Mouse (Mus musculus) MEL (cell line): ENCODE data around the gene Fam69b. TPM values are rescaled to one million over a fixed set of nuclear protein-coding genes. Genes with fewer than 3 reads are reported as not detected.

Source experiments
- DNase-seq: peaks from one replicate; pipeline ENCODE4 v3.0.0; 2011; ENCODE audit warnings: low read depth, low spot score
- H3K27ac ChIP-seq: 2 replicates; pipeline ENCODE4 v1.5.1; 2012; ENCODE audit warnings: low read depth, mild to moderate bottlenecking, control low read depth, low read length, moderate library complexity; ENCODE audit not compliant: control insufficient read depth
- H3K27me3 ChIP-seq, 2 experiments: fragments of 150-350 bp in 1 of 2; sonication (generic) in 1 of 2; 2 replicates each; pipeline ENCODE4 v1.6.1; 2012; ENCODE audit warnings: low read length in 2 of 2, mild to moderate bottlenecking in 2 of 2, improper control_type of control experiment in 1 of 2, moderate library complexity in 1 of 2; ENCODE audit not compliant: insufficient read depth in 2 of 2, control insufficient read depth in 1 of 2
- H3K36me3 ChIP-seq, 2 experiments: 2 replicates each; pipeline ENCODE4 v1.6.1; 2012 to 2014; ENCODE audit warnings: low read length in 2 of 2, improper control_type of control experiment in 1 of 2, inconsistent platforms in 1 of 2, mild to moderate bottlenecking in 1 of 2; ENCODE audit not compliant: insufficient read depth in 2 of 2, control insufficient read depth in 1 of 2
- H3K4me1 ChIP-seq, 2 experiments: fragments of 150-350 bp in 1 of 2; sonication (generic) in 1 of 2; 2 replicates each; pipeline ENCODE4 v1.6.1; 2012; ENCODE audit warnings: low read length in 2 of 2, improper control_type of control experiment in 1 of 2, mild to moderate bottlenecking in 1 of 2; ENCODE audit not compliant: insufficient read depth in 2 of 2, control insufficient read depth in 1 of 2
- H3K4me3 ChIP-seq, 2 experiments: fragments of 150-350 bp in 1 of 2; sonication (generic) in 1 of 2; 2 replicates each; pipeline ENCODE4 v1.5.1; 2012; ENCODE audit warnings: low read depth in 2 of 2, low read length in 2 of 2, mild to moderate bottlenecking in 2 of 2, moderate library complexity in 2 of 2, control low read depth in 1 of 2, improper control_type of control experiment in 1 of 2; ENCODE audit not compliant: control insufficient read depth in 1 of 2, insufficient read depth in 1 of 2
- H3K79me2 ChIP-seq: 2 replicates; pipeline ENCODE4 v1.6.1; 2012; ENCODE audit warnings: mild to moderate bottlenecking, low read length, moderate library complexity; ENCODE audit not compliant: control insufficient read depth, poor library complexity, insufficient read depth
- H3K9ac ChIP-seq: 2 replicates; pipeline ENCODE4 v1.6.1; 2012; ENCODE audit warnings: low read depth, mild to moderate bottlenecking, control low read depth, low read length, moderate library complexity; ENCODE audit not compliant: control insufficient read depth, poor library complexity, severe bottlenecking
- H3K9me3 ChIP-seq: fragments of 150-350 bp; sonication (generic); replicated peaks from 2 replicates; pipeline ENCODE4 v1.6.1; 2012; ENCODE audit warnings: mild to moderate bottlenecking, low read length, improper control_type of control experiment, moderate library complexity; ENCODE audit not compliant: insufficient read depth
- CTCF ChIP-seq, 3 experiments: IDR thresholded peaks in 2 of 3; conservative IDR thresholded peaks in 1 of 3; 2 replicates each; pipeline ENCODE4 v1.5.1; 2011 to 2012; ENCODE audit warnings: low read length in 3 of 3, low read depth in 2 of 3, mild to moderate bottlenecking in 2 of 3, improper control_type of control experiment in 1 of 3, inconsistent platforms in 1 of 3, mixed read lengths in 1 of 3, moderate library complexity in 1 of 3; ENCODE audit not compliant: control insufficient read depth in 1 of 3, insufficient read depth in 1 of 3, poor library complexity in 1 of 3, severe bottlenecking in 1 of 3
- EP300 ChIP-seq, 2 experiments: IDR thresholded peaks; 2 replicates each; pipeline ENCODE4 v1.6.1; 2011; ENCODE audit warnings: improper control_type of control experiment in 2 of 2, low read length in 2 of 2, low read depth in 1 of 2, mild to moderate bottlenecking in 1 of 2
- ETS1 ChIP-seq: IDR thresholded peaks from 2 replicates; pipeline ENCODE4 v1.6.1; 2012; ENCODE audit warnings: low read depth, mild to moderate bottlenecking, inconsistent platforms, low read length, improper control_type of control experiment, moderate library complexity
- GATA1 ChIP-seq: IDR thresholded peaks from 2 replicates; pipeline ENCODE4 v1.6.1; 2011; ENCODE audit warnings: low read depth, low read length, improper control_type of control experiment
- HCFC1 ChIP-seq: IDR thresholded peaks from 2 replicates; pipeline ENCODE4 v1.6.1; 2012; ENCODE audit warnings: low read depth, mild to moderate bottlenecking, inconsistent platforms, low read length, improper control_type of control experiment, moderate library complexity
- JUND ChIP-seq: IDR thresholded peaks from 2 replicates; pipeline ENCODE4 v1.6.1; 2011; ENCODE audit warnings: low read depth, mild to moderate bottlenecking, improper control_type of control experiment, low read length
- MAFK ChIP-seq: IDR thresholded peaks from 2 replicates; pipeline ENCODE4 v1.6.1; 2011; ENCODE audit warnings: low read depth, mild to moderate bottlenecking, low read length, improper control_type of control experiment, borderline replicate concordance
- MAZ ChIP-seq: IDR thresholded peaks from 2 replicates; pipeline ENCODE4 v1.6.1; 2012; ENCODE audit warnings: low read depth, mild to moderate bottlenecking, inconsistent platforms, low read length, improper control_type of control experiment
- MXI1 ChIP-seq: IDR thresholded peaks from 2 replicates; pipeline ENCODE4 v1.6.1; 2011; ENCODE audit warnings: mild to moderate bottlenecking, low read depth, low read length, improper control_type of control experiment
- NRF1 ChIP-seq: IDR thresholded peaks from 2 replicates; pipeline ENCODE4 v1.6.1; 2014; ENCODE audit warnings: low read depth, mild to moderate bottlenecking, inconsistent platforms, low read length, improper control_type of control experiment, moderate library complexity; ENCODE audit not compliant: poor library complexity, insufficient read depth, severe bottlenecking
- POLR2AphosphoS5 ChIP-seq: IDR thresholded peaks from 2 replicates; pipeline ENCODE4 v1.6.1; 2012; ENCODE audit warnings: low read depth, borderline replicate concordance, mild to moderate bottlenecking, inconsistent platforms, low read length, moderate library complexity, mixed read lengths
- RAD21 ChIP-seq: IDR thresholded peaks from 2 replicates; pipeline ENCODE4 v1.6.1; 2011; ENCODE audit warnings: mild to moderate bottlenecking, low read depth, low read length, improper control_type of control experiment
- RCOR1 ChIP-seq: IDR thresholded peaks from 2 replicates; pipeline ENCODE4 v1.6.1; 2012; ENCODE audit warnings: low read depth, mild to moderate bottlenecking, inconsistent platforms, low read length, improper control_type of control experiment
- SIN3A ChIP-seq: IDR thresholded peaks from 2 replicates; pipeline ENCODE4 v1.6.1; 2012; ENCODE audit warnings: low read length, improper control_type of control experiment, inconsistent platforms
- SMC3 ChIP-seq: IDR thresholded peaks from 2 replicates; pipeline ENCODE4 v1.6.1; 2011; ENCODE audit warnings: low read depth, low read length, improper control_type of control experiment
- TBP ChIP-seq: IDR thresholded peaks from 2 replicates; pipeline ENCODE4 v1.8.0; 2011; ENCODE audit warnings: low read depth, low read length, improper control_type of control experiment
- TCF12 ChIP-seq: IDR thresholded peaks from 2 replicates; pipeline ENCODE4 v1.6.1; 2014; ENCODE audit warnings: low read depth, mild to moderate bottlenecking, inconsistent platforms, low read length, improper control_type of control experiment, moderate library complexity
- UBTF ChIP-seq: IDR thresholded peaks from 2 replicates; pipeline ENCODE4 v1.6.1; 2012; ENCODE audit warnings: low read depth, mild to moderate bottlenecking, inconsistent platforms, low read length, improper control_type of control experiment, moderate library complexity, borderline replicate concordance; ENCODE audit not compliant: insufficient read depth
- USF1 ChIP-seq: IDR thresholded peaks from 2 replicates; pipeline ENCODE4 v1.6.1; 2014; ENCODE audit warnings: low read depth, mild to moderate bottlenecking, inconsistent platforms, low read length, improper control_type of control experiment, moderate library complexity
- ZC3H11A ChIP-seq: IDR thresholded peaks from 2 replicates; pipeline ENCODE4 v1.6.1; 2012; ENCODE audit warnings: low read depth, mild to moderate bottlenecking, inconsistent platforms, low read length, improper control_type of control experiment
- ZKSCAN1 ChIP-seq: IDR thresholded peaks from 2 replicates; pipeline ENCODE4 v1.6.1; 2012; ENCODE audit warnings: low read depth, mild to moderate bottlenecking, inconsistent platforms, low read length, improper control_type of control experiment, moderate library complexity
- ZNF384 ChIP-seq: IDR thresholded peaks from 2 replicates; pipeline ENCODE4 v1.6.1; 2012; ENCODE audit warnings: low read depth, mild to moderate bottlenecking, inconsistent platforms, low read length, improper control_type of control experiment
- polyA plus RNA-seq, 2 experiments: library from polyadenylated mRNA; stranded (reverse) in 1 of 2; unstranded in 1 of 2; fragments of >175 nt in 1 of 2; fragments of >200 nt in 1 of 2; gene quantifications; 2 replicates each; pipeline versions ENCODE4 v1.2.1 to v1.2.4; 2012; ENCODE audit warnings: low replicate concordance in 2 of 2, low read depth in 1 of 2; ENCODE audit not compliant: insufficient read length in 2 of 2, insufficient read depth in 1 of 2, missing spikeins in 1 of 2
- total RNA-seq: library from RNA; depleted of rRNA; stranded (reverse); fragments of 300-350 nt; gene quantifications from 2 replicates; pipeline ENCODE4 v1.2.3, GENCODE M21; 2012

Gene Fam69b
- total and polyA plus RNA-seq, 3 experiments, result 0.42 to 0.67 TPM; not detected in 1

- no peak overlapping the region for H3K27ac ChIP-seq
- H3K4me1 ChIP-seq, result no peaks in the 10 kb centered on the region
- H3K4me3 ChIP-seq, result no peak overlapping the region
- H3K79me2 ChIP-seq, result no peaks in the 10 kb centered on the region
- H3K9me3 ChIP-seq, result no peaks in the 10 kb centered on the region
- H3K27me3 ChIP-seq, result peaks cover 4 to 15% of the 10 kb centered on the region in 2 experiments
- DNase-seq, result no peak
- H3K36me3 ChIP-seq, result no peaks in the 10 kb centered on the region
- H3K9ac ChIP-seq, result no peak overlapping the region
- no peak for TF ChIP-seq SIN3A
- TF ChIP-seq NRF1, result no peak
- TF ChIP-seq ZNF384, result no peak
- no peak for TF ChIP-seq USF1
- TF ChIP-seq EP300 (IDR thresholded peaks at IDR 0.05; ENCODE audit: low read depth in 1 of 2, low read length in 2 of 2), result no peak
- no peak for TF ChIP-seq TCF12
- no peak for TF ChIP-seq ETS1
- no peak for TF ChIP-seq SMC3
- TF ChIP-seq RCOR1, result no peak
- TF ChIP-seq POLR2AphosphoS5, result no peak
- TF ChIP-seq UBTF, result no peak
- TF ChIP-seq JUND, result no peak
- no peak for TF ChIP-seq ZC3H11A
- no peak for TF ChIP-seq MAZ
- TF ChIP-seq HCFC1, result no peak
- TF ChIP-seq MXI1, result no peak
- TF ChIP-seq GATA1, result no peak
Measured at GRCm38 (mm10) chr2:26611054-26611453, 17.2 kb upstream of the Fam69b start.

- Histone ChIP-seq H3K4me3 (no peak overlapping the region), H3K4me1 (no peaks in the 10 kb centered on the region), H3K9ac (no peak overlapping the region), H3K79me2 (no peaks in the 10 kb centered on the region)
- TF ChIP-seq ZKSCAN1, result no peak
- no peak for TF ChIP-seq RCOR1
- no peak for TF ChIP-seq ZNF384
- TF ChIP-seq TBP, result no peak
- no peak for TF ChIP-seq RAD21
- no peak for TF ChIP-seq MAFK
- no peak for TF ChIP-seq CTCF (IDR thresholded peaks at IDR 0.05 in 2 of 3, conservative IDR thresholded peaks at IDR 0.05 in 1 of 3; ENCODE audit: control insufficient read depth in 1 of 3, insufficient read depth in 1 of 3, low read depth in 2 of 3, low read length in 3 of 3, poor library complexity in 1 of 3, severe bottlenecking in 1 of 3)
- TF ChIP-seq POLR2AphosphoS5, result no peak
- TF ChIP-seq, all 39 proteins: peak for 0
- H3K27me3 ChIP-seq, result peaks cover 4 to 14% of the 10 kb centered on the region in 2 experiments
- H3K9me3 ChIP-seq, result no peaks in the 10 kb centered on the region
- H3K27ac ChIP-seq, result no peak overlapping the region
- H3K36me3 ChIP-seq, result no peaks in the 10 kb centered on the region
- no peak for DNase-seq
Measured at GRCm38 (mm10) chr2:26611896-26612295, 16.4 kb upstream of the Fam69b start.
